In genomic region chr17:70755039-70755668, GRCm38 (mm10) we compare ENCODE assay signal across 8 mouse cellular contexts.
DNase-seq lines count a peak whose midpoint lies in the region; ATAC-seq and TF ChIP-seq lines count a peak whose summit lies in the region.

No protein-coding gene starts in this region.

- H3K27ac ChIP-seq in cortical plate, adult 2 months (ENCODE audit: insufficient read depth, low read length), result no peak overlapping the region

- TF ChIP-seq CTCF in cortical plate, adult 2 months (IDR thresholded peaks at IDR 0.05; ENCODE audit: extremely low read depth, insufficient read depth, low read length), result peak; percentile 81

- intact Hi-C loops in gastrocnemius, postnatal 14 days (cut with DNase I; ENCODE audit: low total_unique reads), result loop anchor here (5.0 kb wide), 1 partner anchor 212 kb away; no protein-coding TSS in a partner anchor
- intact Hi-C loops in left cerebral cortex, postnatal 10 days (cut with DNase I), result loop anchor here (10.0 kb wide), 1 partner anchor 210 kb away; no protein-coding TSS in a partner anchor

- DNase-seq in ZHBTc4 (ENCODE audit: low read depth, low spot score), result peak; percentile 94
- DNase-seq in gastrocnemius, postnatal 14 days, result peak; percentile 88
- DNase-seq in left cerebral cortex, postnatal 10 days (ENCODE audit: extremely low spot score in 1 of 2, low spot score in 2 of 2), result peak; percentile 79 to 89
- peak; percentile 83 to 91 for DNase-seq in right cerebral cortex, postnatal 10 days (ENCODE audit: low spot score in 2 of 2)
- DNase-seq in urinary bladder, postnatal 14 days (ENCODE audit: low spot score), result peak; percentile 94

- peak; percentile 71 for ATAC-seq in inflammation-experienced regulatory T-cells, adult 6 months
- ATAC-seq in megakaryocyte progenitor cell, adult 5-6 weeks (replicated peaks; ENCODE audit: poor library complexity), result peak; percentile 90

- H3K4me3 ChIP-seq in cortical plate, adult 2 months (ENCODE audit: insufficient read depth, low read length), result no peak overlapping the region; the same call in 1 of the 2 replicates

- H3K4me1 ChIP-seq in cortical plate, adult 2 months (ENCODE audit: control insufficient read depth, insufficient read depth, low read length), result no peaks in the 10 kb centered on the region; the same call in 1 of the 2 replicates

- no peak for TF ChIP-seq POLR2A in cortical plate, adult 2 months (IDR thresholded peaks at IDR 0.05; ENCODE audit: extremely low read depth, insufficient read depth, low read length)
